Mouse (Mus musculus) liver, adult 2 months (tissue): ENCODE data around the gene Itpkb.

Experiments used
- CTCF ChIP-seq: fragments of 200-500 bp; IDR thresholded peaks from 2 replicates; pipeline ENCODE4 v1.5.1; 2011; ENCODE audit warnings: low read depth, low read length, control low read depth
- POLR2A ChIP-seq: fragments of 200-500 bp; IDR thresholded peaks from 2 replicates; pipeline ENCODE4 v1.6.1; 2011; ENCODE audit warnings: low read length, control low read depth; ENCODE audit not compliant: insufficient read depth; ENCODE audit errors: extremely low read depth

DNA sequence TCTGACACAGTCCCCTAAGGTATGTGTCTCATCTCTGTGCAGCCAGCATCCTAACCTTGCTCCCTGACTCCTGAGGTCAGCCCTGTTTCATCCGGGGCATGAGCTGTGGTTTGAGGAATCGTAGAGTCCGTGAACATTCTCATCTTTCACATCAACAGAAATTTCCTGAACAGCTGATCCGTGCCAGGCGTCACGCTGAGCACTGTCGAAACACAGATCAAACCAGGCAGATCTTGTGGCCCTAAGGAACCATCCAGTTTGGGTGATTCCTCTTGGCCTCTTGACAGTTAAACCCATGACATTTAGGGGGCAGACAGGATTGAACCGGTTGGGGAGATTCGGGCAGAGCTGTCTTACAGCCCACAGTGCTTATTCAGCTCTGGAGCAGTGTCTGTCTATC lies 38.4 kb downstream of the Itpkb start:
- TF ChIP-seq CTCF, result no peak
- TF ChIP-seq POLR2A, result no peak
